Mouse (Mus musculus): Measurements from ENCODE around the gene Ets2. TPM values are rescaled to one million over a fixed set of nuclear protein-coding genes. Genes with fewer than 3 reads are reported as not detected.

Ets2 gene
- polyA plus RNA-seq, 1 experiment from 2014 or later: 23.9 TPM

GRCm38 (mm10) chr16:95668151-95668993 lies 33.5 kb upstream of the Ets2 start:
- Histone ChIP-seq H3K9me3 (no peaks in the 10 kb centered on the region), H3K36me3 (no peaks in the 10 kb centered on the region), H3K4me2 (no peak overlapping the region), H3K4me3 (no peak overlapping the region), H3K9ac (no peak overlapping the region), H3K27ac (replicated peaks) (no peak overlapping the region; the same call in 1 of the 2 replicates), H3K4me1 (replicated peaks) (0 out of 2 replicates have a peak, but pooled peaks cover 4% of the 10 kb centered on the region), H3K27me3 (no peaks in the 10 kb centered on the region)
- 61% methylated on average over 19 of the region's 19 CpGs for WGBS
- ATAC-seq (ENCODE audit: low read depth): no peak

- Histone ChIP-seq H3K27me3 (no peaks in the 10 kb centered on the region), H3K4me1 (replicated peaks) (no peaks in the 10 kb centered on the region), H3K4me3 (no peak overlapping the region), H3K9ac (no peak overlapping the region), H3K9me3 (no peaks in the 10 kb centered on the region), H3K27ac (replicated peaks) (no peak overlapping the region), H3K4me2 (no peak overlapping the region), H3K36me3 (no peaks in the 10 kb centered on the region)
- ATAC-seq (ENCODE audit: low read depth): no peak
- WGBS: 47% methylated on average over 5 of the region's 5 CpGs
Measured at GRCm38 (mm10) chr16:95674452-95674921, 27.4 kb upstream of the Ets2 start.

GRCm38 (mm10) chr16:95675212-95675611 lies 26.7 kb upstream of the Ets2 start:
- no peak for ATAC-seq (ENCODE audit: low read depth)
- Histone ChIP-seq H3K9me3 (no peaks in the 10 kb centered on the region), H3K36me3 (no peaks in the 10 kb centered on the region), H3K9ac (no peak overlapping the region), H3K27me3 (no peaks in the 10 kb centered on the region), H3K4me3 (no peak overlapping the region), H3K4me1 (replicated peaks) (no peaks in the 10 kb centered on the region), H3K4me2 (no peak overlapping the region), H3K27ac (replicated peaks) (no peak overlapping the region)
- 73% methylated on average over 11 of the region's 11 CpGs for WGBS

GRCm38 (mm10) chr16:95676668-95677067 lies 25.2 kb upstream of the Ets2 start:
- H3K4me2 ChIP-seq: no peak overlapping the region
- no peak overlapping the region for H3K9ac ChIP-seq
- H3K4me1 ChIP-seq (replicated peaks): no peaks in the 10 kb centered on the region
- no peaks in the 10 kb centered on the region for H3K27me3 ChIP-seq
- no peak for ATAC-seq (ENCODE audit: low read depth)
- WGBS: 77% methylated on average over 3 of the region's 3 CpGs
- no peak overlapping the region for H3K4me3 ChIP-seq
- no peaks in the 10 kb centered on the region for H3K36me3 ChIP-seq
- H3K27ac ChIP-seq (replicated peaks): no peak overlapping the region
- no peaks in the 10 kb centered on the region for H3K9me3 ChIP-seq

GRCm38 (mm10) chr16:95682431-95682892 lies 19.4 kb upstream of the Ets2 start:
- no peaks in the 10 kb centered on the region; the same call in 1 of the 2 replicates for H3K27me3 ChIP-seq
- H3K36me3 ChIP-seq: no peaks in the 10 kb centered on the region
- no peaks in the 10 kb centered on the region for H3K9me3 ChIP-seq
- ATAC-seq (ENCODE audit: low read depth): no peak
- no peak overlapping the region for H3K4me2 ChIP-seq
- no peak overlapping the region for H3K9ac ChIP-seq
- WGBS: 90% methylated on average over 6 of the region's 6 CpGs
- H3K27ac ChIP-seq (replicated peaks): no peak overlapping the region
- H3K4me1 ChIP-seq (replicated peaks): peaks cover 12% of the 10 kb centered on the region
- no peak overlapping the region for H3K4me3 ChIP-seq

GRCm38 (mm10) chr16:95685807-95686206 lies 16.1 kb upstream of the Ets2 start:
- no peak overlapping the region for H3K27ac ChIP-seq (replicated peaks)
- H3K27me3 ChIP-seq: no peaks in the 10 kb centered on the region; the same call in 1 of the 2 replicates
- WGBS: 40% methylated on average over 2 of the region's 2 CpGs
- peaks cover 12% of the 10 kb centered on the region for H3K4me1 ChIP-seq (replicated peaks)
- no peaks in the 10 kb centered on the region for H3K36me3 ChIP-seq
- no peaks in the 10 kb centered on the region for H3K9me3 ChIP-seq
- H3K4me3 ChIP-seq: no peak overlapping the region
- H3K9ac ChIP-seq: no peak overlapping the region
- no peak overlapping the region for H3K4me2 ChIP-seq
- no peak for ATAC-seq (ENCODE audit: low read depth)

GRCm38 (mm10) chr16:95686246-95686645 lies 15.6 kb upstream of the Ets2 start:
- H3K4me2 ChIP-seq: no peak overlapping the region
- no peaks in the 10 kb centered on the region for H3K9me3 ChIP-seq
- H3K4me3 ChIP-seq: no peak overlapping the region
- no peaks in the 10 kb centered on the region; the same call in 1 of the 2 replicates for H3K27me3 ChIP-seq
- H3K27ac ChIP-seq (replicated peaks): no peak overlapping the region
- peaks cover 12% of the 10 kb centered on the region for H3K4me1 ChIP-seq (replicated peaks)
- H3K36me3 ChIP-seq: no peaks in the 10 kb centered on the region
- no peak overlapping the region for H3K9ac ChIP-seq
- 71% methylated on average over 6 of the region's 6 CpGs for WGBS
- no peak for ATAC-seq (ENCODE audit: low read depth)

- H3K4me1 ChIP-seq (replicated peaks): peaks cover 12% of the 10 kb centered on the region
- H3K9ac ChIP-seq: no peak overlapping the region
- no peak overlapping the region for H3K4me3 ChIP-seq
- no peaks in the 10 kb centered on the region for H3K9me3 ChIP-seq
- no peaks in the 10 kb centered on the region; the same call in 1 of the 2 replicates for H3K27me3 ChIP-seq
- no peak overlapping the region for H3K4me2 ChIP-seq
- WGBS: 89% methylated on average over 8 of the region's 8 CpGs
- H3K36me3 ChIP-seq: no peaks in the 10 kb centered on the region
- H3K27ac ChIP-seq (replicated peaks): no peak overlapping the region
- no peak for ATAC-seq (ENCODE audit: low read depth)
Measured at GRCm38 (mm10) chr16:95686901-95687300, 15.0 kb upstream of the Ets2 start.

GRCm38 (mm10) chr16:95688010-95688409 lies 13.9 kb upstream of the Ets2 start:
- no peaks in the 10 kb centered on the region for H3K9me3 ChIP-seq

GRCm38 (mm10) chr16:95696599-95696998 lies 5.3 kb upstream of the Ets2 start:
- WGBS: 50% methylated on average over 6 of the region's 6 CpGs
- Histone ChIP-seq H3K4me2 (no peak overlapping the region), H3K27me3 (no peaks in the 10 kb centered on the region), H3K36me3 (no peaks in the 10 kb centered on the region), H3K4me3 (no peak overlapping the region), H3K27ac (replicated peaks) (no peak overlapping the region), H3K4me1 (replicated peaks) (peaks cover 12% of the 10 kb centered on the region; the same call in 1 of the 2 replicates), H3K9ac (no peak overlapping the region), H3K9me3 (no peaks in the 10 kb centered on the region)
- ATAC-seq (ENCODE audit: low read depth): no peak

More at GRCm38 (mm10) chr16:95688010-95688409, 13.9 kb upstream of the Ets2 start:
- Histone ChIP-seq H3K4me1 (replicated peaks) (peaks cover 12% of the 10 kb centered on the region), H3K9ac (no peak overlapping the region), H3K27me3 (no peaks in the 10 kb centered on the region; the same call in 1 of the 2 replicates), H3K4me3 (no peak overlapping the region), H3K36me3 (no peaks in the 10 kb centered on the region), H3K27ac (replicated peaks) (no peak overlapping the region), H3K4me2 (no peak overlapping the region)
- 68% methylated on average over 4 of the region's 4 CpGs for WGBS
- no peak for ATAC-seq (ENCODE audit: low read depth)

GRCm38 (mm10) chr16:95699721-95700120 lies 2.2 kb upstream of the Ets2 start:
- Histone ChIP-seq H3K4me2 (no peak overlapping the region), H3K4me3 (no peak overlapping the region), H3K27ac (replicated peaks) (0 out of 2 replicates have a peak overlapping the region, but pooled peaks have one; percentile 0), H3K4me1 (replicated peaks) (peaks cover 30% of the 10 kb centered on the region), H3K9me3 (no peaks in the 10 kb centered on the region), H3K27me3 (no peaks in the 10 kb centered on the region), H3K36me3 (no peaks in the 10 kb centered on the region), H3K9ac (no peak overlapping the region)
- ATAC-seq (ENCODE audit: low read depth): no peak
- 49% methylated on average over 3 of the region's 3 CpGs for WGBS

GRCm38 (mm10) chr16:95700224-95700623 lies 1.7 kb upstream of the Ets2 start:
- Histone ChIP-seq H3K9ac (no peak overlapping the region), H3K9me3 (no peaks in the 10 kb centered on the region), H3K4me3 (no peak overlapping the region), H3K36me3 (no peaks in the 10 kb centered on the region), H3K27me3 (no peaks in the 10 kb centered on the region), H3K27ac (replicated peaks) (0 out of 2 replicates have a peak overlapping the region, but pooled peaks have one; percentile 0), H3K4me2 (no peak overlapping the region), H3K4me1 (replicated peaks) (peaks cover 33% of the 10 kb centered on the region)
- WGBS: 51% methylated on average over 7 of the region's 7 CpGs
- ATAC-seq (ENCODE audit: low read depth): no peak
